Mouse (Mus musculus) olfactory bulb, adult 2 months (tissue): ENCODE measurements around the gene Cnep1r1.

Experiments
- CTCF ChIP-seq: fragments of 200-500 bp; IDR thresholded peaks from 2 replicates; pipeline ENCODE4 v1.5.1; 2012; ENCODE audit warnings: low read depth, mild to moderate bottlenecking, low read length, moderate library complexity; ENCODE audit not compliant: insufficient read depth
- POLR2A ChIP-seq: fragments of 200-500 bp; IDR thresholded peaks from 2 replicates; pipeline ENCODE4 v1.6.1; 2012; ENCODE audit warnings: mild to moderate bottlenecking, low read depth, low read length, moderate library complexity; ENCODE audit not compliant: insufficient read depth

- no peak for TF ChIP-seq CTCF
- TF ChIP-seq POLR2A = no peak
These were observed 19.7 kb upstream of the Cnep1r1 start for GRCm38 (mm10) chr8:88098856-88099255.
